Mouse (Mus musculus): ENCODE measurements around the gene Meltf.
A peak's percentile ranks its signal among the peaks of the same experiment; 100 is the strongest.

The Meltf gene

GRCm38 (mm10) chr16:31878573-31879257 is at the start of gene Meltf:
TSS of gene Meltf (plus strand) at chr16:31878810.
- DNase-seq, result peak; percentile 31 to 65

- no peak for DNase-seq
Measured at GRCm38 (mm10) chr16:31830726-31831125, 47.9 kb upstream of the Meltf start.

GRCm38 (mm10) chr16:31832630-31833422 is 45.8 kb upstream of the Meltf start:
- no peak for DNase-seq

DNA sequence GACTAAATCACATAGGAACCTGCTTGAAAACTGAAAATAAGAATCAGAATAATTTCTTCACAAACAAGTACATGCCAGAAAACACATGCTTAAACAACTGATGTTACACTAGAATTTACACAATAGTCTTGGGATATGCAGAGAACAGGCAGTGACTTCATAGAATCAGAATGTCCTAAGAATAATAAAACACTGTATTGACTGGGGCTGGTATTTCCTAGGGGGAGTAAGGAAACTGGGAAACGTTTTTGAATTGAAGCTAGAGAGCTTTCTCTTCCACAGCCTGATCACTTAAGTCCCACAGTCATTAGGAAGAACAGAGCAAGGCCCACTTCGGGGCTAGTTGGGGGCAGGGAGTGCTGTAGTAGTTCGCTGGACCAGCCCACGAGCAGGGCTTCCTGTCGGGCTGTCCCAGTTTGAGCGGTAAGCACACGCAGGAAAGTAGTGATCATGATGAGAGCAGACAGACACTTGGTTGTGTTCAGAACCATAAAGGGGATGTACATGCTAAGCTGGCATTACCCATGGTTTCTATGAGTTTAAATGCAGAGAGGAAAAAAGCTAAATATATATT is 44.5 kb upstream of the Meltf start:
- no peak for DNase-seq

DNA sequence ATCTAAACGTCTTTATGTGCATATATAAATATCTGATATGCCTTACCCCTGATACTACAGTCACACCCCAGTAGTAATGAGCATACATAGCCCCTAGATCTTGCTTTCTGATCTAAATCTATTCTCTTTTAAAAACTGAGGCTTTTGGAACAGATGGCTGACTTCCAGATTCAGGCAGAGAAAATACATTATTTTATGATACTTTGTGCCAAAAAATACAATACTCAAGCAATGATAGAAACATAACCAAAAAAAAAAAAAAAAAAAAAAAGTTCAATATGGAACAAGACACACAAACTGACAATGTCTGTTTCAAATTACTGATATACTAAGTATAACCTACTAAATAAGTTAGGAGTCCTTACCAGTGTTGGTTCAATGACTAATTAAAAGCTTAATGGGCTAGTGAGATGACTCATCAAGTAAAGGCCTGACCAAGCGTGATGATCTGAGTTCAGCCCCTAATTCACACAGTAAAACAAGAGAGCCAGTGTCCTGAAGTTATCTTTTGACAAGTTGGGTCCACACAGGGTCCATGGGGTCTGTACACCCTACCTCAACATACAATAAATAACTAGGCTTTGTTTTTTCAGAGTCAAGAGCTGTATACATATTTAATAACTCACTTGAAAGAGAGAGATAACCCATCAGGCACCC is 43.8 kb upstream of the Meltf start:
- DNase-seq, result no peak

GRCm38 (mm10) chr16:31837362-31837761 is 41.2 kb upstream of the Meltf start:
- no peak for DNase-seq

DNA sequence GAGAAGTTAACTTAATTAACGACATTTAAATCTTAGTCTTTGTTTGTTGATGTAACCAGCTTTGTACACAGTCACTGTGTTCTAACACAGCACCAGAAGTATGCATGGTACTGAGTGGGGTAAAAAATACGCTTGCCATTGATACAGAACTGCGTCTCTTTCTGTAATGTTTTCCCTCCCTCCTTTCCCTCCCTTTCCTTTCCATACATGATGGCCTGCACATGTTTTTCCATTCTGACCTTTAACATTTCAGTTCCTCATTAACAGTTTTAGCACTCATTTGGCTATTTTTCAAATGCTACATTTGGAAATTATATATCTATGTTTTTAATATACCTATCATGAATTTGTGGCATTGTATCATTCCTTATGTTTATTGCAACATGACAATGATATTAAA is 34.4 kb upstream of the Meltf start:
- no peak for DNase-seq

- no peak for DNase-seq
Measured at GRCm38 (mm10) chr16:31846763-31847162, 31.8 kb upstream of the Meltf start.

- no peak for DNase-seq
Measured at GRCm38 (mm10) chr16:31863920-31864319, 14.7 kb upstream of the Meltf start.

GRCm38 (mm10) chr16:31865242-31865641 is 13.4 kb upstream of the Meltf start:
- no peak for DNase-seq

DNA sequence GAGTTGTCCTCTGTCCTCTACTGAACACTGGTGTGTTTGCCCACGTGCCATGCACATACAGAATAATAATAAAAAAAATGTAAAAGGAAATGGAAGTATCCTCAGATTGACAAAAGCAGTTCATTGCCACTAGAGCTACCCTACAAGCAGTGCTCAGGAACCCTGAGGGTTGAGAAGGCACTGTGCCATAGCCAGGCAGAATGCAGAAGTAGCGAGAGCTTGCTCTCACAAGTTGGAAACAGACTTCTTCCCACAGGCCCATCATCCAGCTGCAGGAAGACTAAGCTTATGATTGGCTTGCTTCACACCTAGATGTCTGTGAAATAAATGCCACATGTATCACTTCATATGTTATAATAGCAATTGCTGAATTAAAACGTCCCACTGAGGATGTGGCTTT is 11.7 kb upstream of the Meltf start:
- no peak for DNase-seq

- DNase-seq, result no peak
Measured at GRCm38 (mm10) chr16:31867736-31868135, 10.9 kb upstream of the Meltf start.

- no peak for DNase-seq
Measured at GRCm38 (mm10) chr16:31873721-31874120, 4.9 kb upstream of the Meltf start.

GRCm38 (mm10) chr16:31875391-31875790 is 3.2 kb upstream of the Meltf start:
- DNase-seq, result no peak

DNA sequence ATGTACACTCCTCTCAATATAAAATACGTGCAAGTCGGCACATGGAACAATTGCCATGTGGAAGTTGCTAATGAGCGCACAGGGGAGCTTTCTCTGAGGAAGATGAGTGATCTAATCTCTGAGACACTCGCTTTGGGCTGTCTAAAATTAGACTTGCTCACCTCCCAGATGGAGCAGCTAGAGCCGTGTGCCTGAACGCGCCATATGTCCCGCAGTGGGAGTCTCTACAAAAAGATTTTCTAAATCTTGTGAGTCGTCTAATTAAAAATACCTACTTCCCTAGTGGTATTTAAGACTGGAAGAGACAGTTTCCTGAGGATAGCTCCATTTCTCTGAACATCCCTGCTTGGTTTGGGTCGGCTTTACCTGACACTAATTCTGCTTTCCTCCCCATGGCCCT is 2.2 kb upstream of the Meltf start:
- no peak for DNase-seq

GRCm38 (mm10) chr16:31878052-31878451 is 558 bp upstream of the Meltf start:
- no peak for DNase-seq

DNA sequence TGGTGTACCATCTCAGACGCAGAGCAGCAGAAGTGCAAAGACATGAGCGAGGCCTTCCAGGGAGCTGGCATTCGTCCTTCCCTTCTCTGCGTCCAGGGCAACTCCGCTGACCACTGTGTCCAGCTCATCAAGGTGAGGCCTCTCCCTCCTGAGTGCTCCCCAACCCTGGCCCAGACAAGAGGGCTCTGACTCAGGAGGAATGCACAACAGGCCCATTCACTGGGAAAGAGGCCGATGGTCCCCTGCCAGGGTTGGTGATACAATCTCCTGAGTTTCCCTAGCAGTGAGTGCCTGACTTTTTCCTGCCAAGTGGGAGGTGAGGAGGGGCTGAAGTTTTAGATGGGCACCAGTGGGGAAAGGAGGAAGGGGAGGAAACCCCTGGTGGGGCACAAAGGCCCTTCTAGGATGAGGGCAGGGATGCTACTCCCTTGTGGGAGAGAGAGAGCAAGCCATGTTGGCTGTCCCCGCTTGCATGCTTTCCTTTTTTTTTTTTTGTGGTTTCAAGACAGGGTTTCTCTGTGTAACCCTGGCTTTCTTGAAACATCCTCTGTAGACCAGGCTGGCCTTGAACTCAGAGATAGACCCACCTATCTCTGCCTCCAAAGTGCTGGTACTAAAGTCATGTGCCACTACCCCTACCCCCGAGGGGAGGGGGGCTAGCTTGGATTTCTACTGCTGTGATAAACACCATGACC is 1.7 kb downstream of the Meltf start:
- no peak for DNase-seq

- no peak for DNase-seq
Measured at GRCm38 (mm10) chr16:31882381-31882908, 3.8 kb downstream of the Meltf start.

DNA sequence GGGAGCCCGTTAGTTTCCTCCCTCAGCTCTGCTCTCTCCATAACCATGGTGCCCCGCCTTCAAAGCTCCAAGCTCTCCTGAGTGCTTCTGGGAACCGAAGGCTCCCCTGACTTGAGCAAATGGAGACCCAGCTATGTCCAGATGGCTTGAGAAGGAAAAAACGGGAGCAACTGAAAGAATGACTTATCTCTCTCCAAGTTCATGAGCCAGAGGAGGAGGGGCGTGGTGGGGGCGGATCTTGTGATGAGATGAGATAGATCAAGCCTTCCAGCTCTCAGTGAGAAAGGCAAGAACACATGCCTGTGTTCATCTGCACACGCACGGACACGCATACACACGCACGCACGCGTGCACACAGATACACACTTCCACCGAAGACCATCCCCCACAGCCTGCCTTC is 4.7 kb downstream of the Meltf start:
- DNase-seq, result no peak

DNA sequence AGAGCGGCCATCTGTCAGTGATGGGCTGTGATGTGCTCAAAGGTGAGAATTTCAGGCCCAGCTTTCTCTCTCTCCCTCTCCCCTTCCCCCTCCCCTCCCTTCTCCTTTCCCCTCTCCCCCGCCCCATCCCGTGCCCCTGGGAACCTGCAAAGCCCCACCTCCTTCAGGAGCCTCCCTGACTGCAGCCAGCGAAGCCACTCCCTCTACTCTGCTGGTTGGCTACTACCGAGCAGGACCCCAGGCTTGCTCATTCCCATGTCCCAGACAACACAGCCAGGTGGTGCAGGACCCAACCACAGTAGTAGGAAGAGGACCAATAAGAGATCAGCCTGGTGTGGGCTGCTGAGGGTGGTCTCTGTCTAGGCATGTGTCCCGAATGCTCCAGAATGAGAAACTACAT is 5.3 kb downstream of the Meltf start:
- DNase-seq, result no peak

DNA sequence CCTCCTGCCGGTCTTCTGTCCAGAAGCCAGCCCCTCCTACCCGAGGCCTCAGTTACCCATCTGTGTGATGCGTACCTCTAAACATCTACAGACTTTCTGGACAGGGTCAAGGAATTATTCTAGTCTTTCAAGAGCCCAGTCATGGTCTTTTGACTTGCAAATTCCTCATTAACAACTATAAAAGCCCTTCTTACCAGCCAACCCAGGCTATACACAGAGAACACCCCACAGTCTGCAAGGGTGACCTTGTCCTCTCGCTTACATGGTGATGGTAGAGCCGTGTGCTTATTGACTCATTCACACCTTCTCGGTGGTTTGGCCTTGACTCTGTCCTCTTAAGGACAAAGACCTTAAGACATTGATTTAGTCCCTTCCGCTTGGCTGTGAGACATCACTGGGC is 12.3 kb downstream of the Meltf start:
- DNase-seq, result no peak

DNA sequence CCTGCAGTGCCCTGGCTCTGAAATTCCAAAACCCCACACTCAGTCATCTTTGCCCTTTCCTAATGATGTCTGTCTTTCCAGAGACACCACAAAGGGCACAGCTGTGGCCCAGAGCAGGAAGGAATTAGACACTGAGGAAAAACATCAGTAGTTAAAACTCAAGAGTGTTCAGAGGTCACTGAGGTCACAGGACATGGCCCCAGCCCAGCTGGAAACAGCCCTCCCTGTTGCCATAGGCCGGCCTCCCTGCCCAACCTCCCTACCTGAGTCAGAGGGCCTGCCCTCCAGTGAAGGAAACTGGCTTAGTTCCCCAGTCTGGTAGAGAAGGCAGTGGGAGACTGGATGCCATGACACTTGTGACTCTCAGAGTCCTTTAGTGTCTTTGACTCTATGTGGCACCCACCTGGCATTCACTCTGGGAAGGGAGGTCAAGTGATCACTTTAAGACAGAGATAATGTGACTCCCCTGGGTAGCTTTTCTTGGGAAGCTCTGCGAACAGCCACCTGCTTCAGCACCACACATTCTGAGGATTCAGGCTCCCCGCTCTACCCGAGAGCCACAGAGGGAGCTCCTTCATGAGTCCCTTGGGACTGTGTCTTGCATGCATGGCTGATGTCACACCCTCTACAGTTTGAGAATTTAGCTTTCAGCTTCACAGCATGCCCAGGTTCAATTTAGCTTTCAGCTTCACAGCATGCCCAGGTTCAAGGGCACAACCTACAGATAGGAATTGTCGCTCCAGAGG is 15.0 kb downstream of the Meltf start:
- no peak for DNase-seq
